Mouse (Mus musculus): Measurements from ENCODE around the gene 0610030E20Rik.

The 0610030E20Rik gene

GRCm38 (mm10) chr6:72370091-72370490, 23.0 kb downstream of the 0610030E20Rik start:
- DNase-seq (ENCODE audit: low spot score in 2 of 2) = no peak

- DNase-seq (ENCODE audit: low spot score in 2 of 2) = no peak
Observed at GRCm38 (mm10) chr6:72371147-72371546, 24.0 kb downstream of the 0610030E20Rik start.

GRCm38 (mm10) chr6:72371571-72371970, 24.5 kb downstream of the 0610030E20Rik start:
- DNase-seq (ENCODE audit: low spot score in 2 of 2) = no peak

GRCm38 (mm10) chr6:72373184-72373583, 26.1 kb downstream of the 0610030E20Rik start:
- DNase-seq (ENCODE audit: low spot score in 2 of 2) = no peak

GRCm38 (mm10) chr6:72374206-72374605, 27.1 kb downstream of the 0610030E20Rik start:
- DNase-seq (ENCODE audit: low spot score in 2 of 2) = no peak

GRCm38 (mm10) chr6:72374820-72375563, 27.9 kb downstream of the 0610030E20Rik start:
- peak in 1 of 2 experiments; percentile 12 for DNase-seq (ENCODE audit: low spot score in 2 of 2)

GRCm38 (mm10) chr6:72378510-72379234, 31.6 kb downstream of the 0610030E20Rik start:
- DNase-seq (ENCODE audit: low spot score in 2 of 2) = no peak

- no peak for DNase-seq (ENCODE audit: low spot score in 2 of 2)
Observed at GRCm38 (mm10) chr6:72379377-72380130, 32.4 kb downstream of the 0610030E20Rik start.

- peak; percentile 85 to 90 for DNase-seq (ENCODE audit: low spot score in 2 of 2)
Observed at GRCm38 (mm10) chr6:72380131-72380770, 33.1 kb downstream of the 0610030E20Rik start, which contains the start of gene Vamp5. Gene Vamp5, minus strand, starts transcription at chr6:72380468.

GRCm38 (mm10) chr6:72382494-72382893, 35.4 kb downstream of the 0610030E20Rik start:
- no peak for DNase-seq (ENCODE audit: low spot score in 2 of 2)

- DNase-seq (ENCODE audit: low spot score in 2 of 2) = no peak
Observed at GRCm38 (mm10) chr6:72383142-72383820, 36.2 kb downstream of the 0610030E20Rik start.

- no peak for DNase-seq (ENCODE audit: low spot score in 2 of 2)
Observed at GRCm38 (mm10) chr6:72383952-72384351, 36.8 kb downstream of the 0610030E20Rik start.

- DNase-seq (ENCODE audit: low spot score in 2 of 2) = no peak
Observed at GRCm38 (mm10) chr6:72385258-72385657, 38.1 kb downstream of the 0610030E20Rik start.

- DNase-seq (ENCODE audit: low spot score in 2 of 2) = no peak
Observed at GRCm38 (mm10) chr6:72386561-72386960, 39.4 kb downstream of the 0610030E20Rik start.

- no peak for DNase-seq (ENCODE audit: low spot score in 2 of 2)
Observed at GRCm38 (mm10) chr6:72387816-72388215, 40.7 kb downstream of the 0610030E20Rik start.

- no peak for DNase-seq (ENCODE audit: low spot score in 2 of 2)
Observed at GRCm38 (mm10) chr6:72388266-72388665, 41.1 kb downstream of the 0610030E20Rik start.

GRCm38 (mm10) chr6:72388791-72389329, 41.7 kb downstream of the 0610030E20Rik start:
- DNase-seq (ENCODE audit: low spot score in 2 of 2) = no peak

GRCm38 (mm10) chr6:72389471-72389940, 42.4 kb downstream of the 0610030E20Rik start:
- peak; percentile 32 to 65 for DNase-seq (ENCODE audit: low spot score in 2 of 2)

- peak; percentile 49 to 60 for DNase-seq (ENCODE audit: low spot score in 2 of 2)
Observed at GRCm38 (mm10) chr6:72389941-72390771, 43.0 kb downstream of the 0610030E20Rik start, which contains the start of gene Vamp8. Gene Vamp8, minus strand, starts transcription at chr6:72390703.

Measured in natural killer cell, adult 2 months (primary cell).